Mouse (Mus musculus) liver, embryonic 14.5 days (tissue): ENCODE data around the gene Clec2d. TPM values are rescaled to one million over a fixed set of nuclear protein-coding genes. Genes with fewer than 3 reads are reported as not detected.

Source experiments
- ATAC-seq: fragments of 200-750 bp; cut with Nextera tagmentation; 2 replicates; pipeline ENCODE4 v1.8.0; 2017; ENCODE audit warnings: moderate number of reproducible peaks, mild to moderate bottlenecking, moderate library complexity; ENCODE audit not compliant: insufficient read depth
- DNase-seq, 3 experiments: peaks; one replicate each; pipeline ENCODE4 v3.0.0-alpha.2; 2012 to 2013; ENCODE audit warnings: low read depth in 3 of 3, low spot score in 3 of 3
- H3K27ac ChIP-seq: fragments of 300-500 bp; sonication (generic); 2 replicates; pipeline ENCODE4 v1.5.1; 2014; ENCODE audit warnings: moderate library complexity, mild to moderate bottlenecking, control low read depth, inconsistent platforms
- H3K27me3 ChIP-seq: fragments of 300-500 bp; sonication (generic); 2 replicates; pipeline ENCODE4 v1.6.1; 2014; ENCODE audit warnings: mild to moderate bottlenecking, low read length, moderate library complexity; ENCODE audit not compliant: control insufficient read depth, insufficient read depth
- H3K36me3 ChIP-seq: fragments of 300-500 bp; sonication (generic); replicated peaks from 2 replicates; pipeline ENCODE4 v1.6.1; 2014; ENCODE audit warnings: low read depth; ENCODE audit not compliant: control insufficient read depth, insufficient read depth
- H3K4me1 ChIP-seq, 2 experiments: fragments of 200-500 bp in 1 of 2; fragments of 300-500 bp in 1 of 2; sonication (generic) in 1 of 2; replicated peaks; 2 replicates each; pipeline ENCODE4 v1.6.1; 2012 to 2014; ENCODE audit warnings: antibody characterized with exemption in 1 of 2, inconsistent platforms in 1 of 2, low read length in 1 of 2; ENCODE audit not compliant: control insufficient read depth in 2 of 2, insufficient read depth in 2 of 2
- H3K4me2 ChIP-seq: fragments of 300-500 bp; sonication (generic); 2 replicates; pipeline ENCODE4 v1.6.1; 2014; ENCODE audit warnings: low read depth, mild to moderate bottlenecking, control low read depth, moderate library complexity
- H3K4me3 ChIP-seq, 2 experiments: fragments of 200-500 bp in 1 of 2; fragments of 300-500 bp in 1 of 2; sonication (generic) in 1 of 2; 2 replicates each; pipeline ENCODE4 v1.5.1; 2012 to 2014; ENCODE audit warnings: low read depth in 2 of 2, low read length in 2 of 2, mild to moderate bottlenecking in 2 of 2, control low read depth in 1 of 2, inconsistent platforms in 1 of 2, moderate library complexity in 1 of 2; ENCODE audit not compliant: insufficient read depth in 1 of 2
- H3K9ac ChIP-seq: fragments of 300-500 bp; sonication (generic); replicated peaks from 2 replicates; pipeline ENCODE4 v1.6.1; 2014; ENCODE audit warnings: mild to moderate bottlenecking, control low read depth, moderate library complexity
- H3K9me3 ChIP-seq: fragments of 300-500 bp; sonication (generic); 2 replicates; pipeline ENCODE4 v1.6.1; 2016; ENCODE audit warnings: low read length, mixed read lengths; ENCODE audit not compliant: control insufficient read depth
- CTCF ChIP-seq: IDR thresholded peaks from 2 replicates; pipeline ENCODE4 v1.5.1; 2016; ENCODE audit warnings: antibody characterized with exemption, low read depth, control low read depth
- EP300 ChIP-seq: IDR thresholded peaks from 2 replicates; pipeline ENCODE4 v1.6.1; 2016; ENCODE audit warnings: antibody characterized with exemption, low read depth
- WGBS: fragments of 180-500 bp; shearing (Covaris S2); extraction: QIAGEN DNeasy Blood & Tissue Kit; methylation state at CpG from one replicate; pipeline ENCODE4 v1.1.7; 2014; ENCODE audit not compliant: insufficient replicate concordance; 5-methylcytosine and 5-hydroxymethylcytosine counted together
- polyA plus RNA-seq, 2 experiments: library from polyadenylated mRNA; depleted of rRNA in 1 of 2; stranded (reverse) in 1 of 2; unstranded in 1 of 2; fragments of >200 nt; fragmentation: Nextera tagmentation in 1 of 2; extraction: Ambion mirVana in 1 of 2; gene quantifications; 2 replicates each; pipeline versions ENCODE4 v1.2.1 to v1.2.3; 2012 to 2014

Clec2d gene
- 2.1 and 6.6 TPM in 2 replicates for polyA plus RNA-seq (2012; rRNA removed)
- 0.19 and 0.22 TPM in 2 replicates for polyA plus RNA-seq (2014; fragmentation: Nextera tagmentation; extraction: Ambion mirVana)

GRCm38 (mm10) chr6:129180403-129181169, at the start of gene Clec2d:
Gene Clec2d, plus strand, starts transcription at chr6:129180615.
- H3K27ac ChIP-seq, result peak within 1 kb of the TSS; percentile 79
- H3K9me3 ChIP-seq, result no peaks in the 10 kb centered on the region
- ATAC-seq (peak; percentile 90), DNase-seq (peak; percentile 71 to 82 (median 76))
- TF ChIP-seq CTCF, result peak; percentile 71
- TF ChIP-seq EP300, result peak; percentile 41; the same call in 1 of the 2 replicates
- peak within 1 kb of the TSS; percentile 74 for H3K9ac ChIP-seq
- peaks cover 0 to 2% of the 10 kb centered on the region in 2 experiments; a peak in 1 of 4 replicates for H3K4me1 ChIP-seq
- WGBS, result under 1% methylated on average over 15 of the region's 15 CpGs
- peak within 1 kb of the TSS; percentile 66 for H3K4me2 ChIP-seq
- H3K27me3 ChIP-seq, result no peaks in the 10 kb centered on the region
- H3K4me3 ChIP-seq, result peak within 1 kb of the TSS; percentile 64 to 83
- peaks cover 4% of the 10 kb centered on the region; the same call in 1 of the 2 replicates for H3K36me3 ChIP-seq

GRCm38 (mm10) chr6:129132604-129133341, 47.6 kb upstream of the Clec2d start:
- H3K4me3 ChIP-seq, result no peak overlapping the region
- TF ChIP-seq CTCF, result no peak
- no peak for TF ChIP-seq EP300
- no peak overlapping the region for H3K4me2 ChIP-seq
- H3K27me3 ChIP-seq, result no peaks in the 10 kb centered on the region
- no peak overlapping the region for H3K27ac ChIP-seq
- H3K9me3 ChIP-seq, result no peaks in the 10 kb centered on the region
- no peaks in the 10 kb centered on the region for H3K36me3 ChIP-seq
- no peak overlapping the region for H3K9ac ChIP-seq
- 61% methylated on average over 4 of the region's 4 CpGs for WGBS
- ATAC-seq (no peak), DNase-seq (no peak)
- no peaks in the 10 kb centered on the region for H3K4me1 ChIP-seq

- no peak for DNase-seq
- Histone ChIP-seq H3K4me3 (no peak overlapping the region), H3K4me1 (no peaks in the 10 kb centered on the region), H3K36me3 (no peaks in the 10 kb centered on the region), H3K4me2 (no peak overlapping the region), H3K27ac (no peak overlapping the region), H3K9me3 (no peaks in the 10 kb centered on the region), H3K9ac (no peak overlapping the region), H3K27me3 (no peaks in the 10 kb centered on the region)
- no peak for ATAC-seq
- TF ChIP-seq EP300 (no peak), CTCF (no peak)
- WGBS, result 67% methylated on average over 2 of the region's 2 CpGs
These were observed 33.6 kb upstream of the Clec2d start for GRCm38 (mm10) chr6:129146812-129147211.

- no peak overlapping the region for H3K4me2 ChIP-seq
- ATAC-seq (no peak), DNase-seq (no peak)
- H3K4me3 ChIP-seq, result no peak overlapping the region
- no peaks in the 10 kb centered on the region for H3K36me3 ChIP-seq
- TF ChIP-seq CTCF (no peak), EP300 (no peak)
- H3K4me1 ChIP-seq, result no peaks in the 10 kb centered on the region
- H3K9me3 ChIP-seq, result no peaks in the 10 kb centered on the region
- H3K27ac ChIP-seq, result no peak overlapping the region
- 72% methylated on average over 3 of the region's 3 CpGs for WGBS
- H3K27me3 ChIP-seq, result no peaks in the 10 kb centered on the region
- no peak overlapping the region for H3K9ac ChIP-seq
These were observed 20.3 kb upstream of the Clec2d start for GRCm38 (mm10) chr6:129160103-129160502.

GRCm38 (mm10) chr6:129161136-129161535, 19.3 kb upstream of the Clec2d start:
- Histone ChIP-seq H3K27me3 (no peaks in the 10 kb centered on the region), H3K4me2 (no peak overlapping the region), H3K4me3 (no peak overlapping the region), H3K36me3 (no peaks in the 10 kb centered on the region), H3K27ac (no peak overlapping the region), H3K4me1 (no peaks in the 10 kb centered on the region), H3K9me3 (no peaks in the 10 kb centered on the region), H3K9ac (no peak overlapping the region)
- DNase-seq (no peak), ATAC-seq (no peak)
- TF ChIP-seq EP300, result no peak
- TF ChIP-seq CTCF, result no peak
- WGBS, result 52% methylated on average over 3 of the region's 3 CpGs
